Mouse (Mus musculus) intestine, embryonic 16.5 days (tissue): ENCODE results near the gene Slc9b2. TPM values are rescaled to one million over a fixed set of nuclear protein-coding genes. Genes with fewer than 3 reads are reported as not detected.

Experiments used
- ATAC-seq: fragments of 200-750 bp; cut with Nextera tagmentation; 2 replicates; pipeline ENCODE4 v1.8.0; 2017; ENCODE audit warnings: moderate TSS enrichment, moderate library complexity
- H3K27ac ChIP-seq: fragments of 300-500 bp; sonication (generic); 2 replicates; pipeline ENCODE4 v1.5.1; 2014; ENCODE audit warnings: mild to moderate bottlenecking, low read length
- H3K27me3 ChIP-seq: fragments of 300-500 bp; sonication (generic); replicated peaks from 2 replicates; pipeline ENCODE4 v1.6.1; 2014; ENCODE audit warnings: low read length, control low read depth, mixed read lengths; ENCODE audit not compliant: control insufficient read depth, insufficient read depth
- H3K36me3 ChIP-seq: fragments of 300-500 bp; sonication (generic); 2 replicates; pipeline ENCODE4 v1.6.1; 2014; ENCODE audit warnings: low read length, control low read depth; ENCODE audit not compliant: control insufficient read depth, insufficient read depth
- H3K4me1 ChIP-seq: fragments of 300-500 bp; sonication (generic); 2 replicates; pipeline ENCODE4 v1.6.1; 2014; ENCODE audit warnings: low read length, control low read depth, mixed read lengths; ENCODE audit not compliant: control insufficient read depth, insufficient read depth
- H3K4me2 ChIP-seq: fragments of 300-500 bp; sonication (generic); 2 replicates; pipeline ENCODE4 v1.6.1; 2014; ENCODE audit warnings: low read depth, low read length, control low read depth
- H3K4me3 ChIP-seq: fragments of 300-500 bp; sonication (generic); 2 replicates; pipeline ENCODE4 v1.5.1; 2014; ENCODE audit warnings: mild to moderate bottlenecking, low read length
- H3K9ac ChIP-seq: fragments of 300-500 bp; sonication (generic); 2 replicates; pipeline ENCODE4 v1.6.1; 2014; ENCODE audit warnings: low read depth, low read length
- H3K9me3 ChIP-seq: fragments of 300-500 bp; sonication (generic); 2 replicates; pipeline ENCODE4 v1.6.1; 2016; ENCODE audit warnings: low read length, control low read depth; ENCODE audit not compliant: control insufficient read depth
- WGBS: fragments of 180-500 bp; shearing (Covaris S2); extraction: QIAGEN DNeasy Blood & Tissue Kit; methylation state at CpG from one replicate; pipeline ENCODE4 v1.1.7; 2014; 5-methylcytosine and 5-hydroxymethylcytosine counted together
- polyA plus RNA-seq: library from polyadenylated mRNA; unstranded; fragments of >200 nt; fragmentation: Nextera tagmentation; extraction: Ambion mirVana; gene quantifications from 2 replicates; pipeline ENCODE4 v1.2.1, GENCODE M21; 2015

The Slc9b2 gene
- polyA plus RNA-seq, 1 experiment from 2014 or later = 1.2 TPM

DNA sequence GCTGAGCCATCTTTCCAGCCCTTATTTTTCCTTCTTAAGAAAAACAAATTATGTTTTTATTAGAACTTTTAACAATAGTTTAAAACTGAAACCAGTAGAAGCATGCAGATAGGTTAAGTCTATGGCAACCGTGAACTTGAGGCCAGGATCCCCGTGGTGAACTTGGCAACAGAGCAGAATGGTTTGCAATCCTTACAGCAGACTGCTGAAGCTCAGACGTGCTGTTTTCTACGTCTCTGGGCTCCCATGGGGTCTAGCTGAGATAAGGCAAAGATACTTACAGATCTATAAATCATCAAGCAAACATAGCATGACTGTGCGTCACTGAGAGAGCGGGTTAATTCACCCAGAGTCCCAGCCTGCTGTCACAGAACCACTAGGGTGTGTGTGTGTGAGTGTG is 7.4 kb upstream of the Slc9b2 start:
- Histone ChIP-seq H3K27ac (no peak overlapping the region), H3K9ac (no peak overlapping the region), H3K4me2 (no peak overlapping the region), H3K9me3 (no peaks in the 10 kb centered on the region), H3K4me3 (no peak overlapping the region), H3K4me1 (no peaks in the 10 kb centered on the region), H3K36me3 (no peaks in the 10 kb centered on the region), H3K27me3 (no peaks in the 10 kb centered on the region)
- ATAC-seq = no peak
- WGBS = 43% methylated on average over 6 of the region's 6 CpGs

DNA sequence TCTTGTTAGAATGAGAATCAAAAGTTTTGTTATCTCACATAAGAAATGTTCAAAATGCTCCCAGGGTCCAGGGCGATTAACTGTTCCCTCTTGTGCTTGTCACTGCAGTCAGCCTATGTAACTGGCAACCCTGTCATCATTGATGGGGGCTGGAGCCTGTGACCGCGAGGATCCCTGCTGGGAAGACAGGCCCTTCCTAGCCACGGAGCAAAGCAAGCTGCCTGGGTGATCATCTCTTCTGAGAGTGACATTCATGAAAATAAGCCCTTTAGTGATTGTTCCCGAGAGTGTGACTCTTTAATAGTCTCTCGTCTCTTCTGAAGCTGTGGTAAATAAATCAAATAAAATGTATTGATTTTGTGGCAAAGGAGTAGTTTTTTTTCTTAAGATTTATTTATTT is 3.4 kb upstream of the Slc9b2 start:
- 45% methylated on average over 6 of the region's 6 CpGs for WGBS
- no peak overlapping the region for H3K4me3 ChIP-seq
- no peak for ATAC-seq
- no peak overlapping the region for H3K4me2 ChIP-seq
- no peak overlapping the region for H3K9ac ChIP-seq
- no peaks in the 10 kb centered on the region for H3K36me3 ChIP-seq
- no peaks in the 10 kb centered on the region for H3K27me3 ChIP-seq
- no peaks in the 10 kb centered on the region for H3K9me3 ChIP-seq
- no peak overlapping the region for H3K27ac ChIP-seq
- H3K4me1 ChIP-seq = no peaks in the 10 kb centered on the region; the same call in 1 of the 2 replicates

GRCm38 (mm10) chr3:135304566-135304965 is 2.9 kb upstream of the Slc9b2 start:
- no peak for ATAC-seq
- Histone ChIP-seq H3K9ac (no peak overlapping the region), H3K4me3 (no peak overlapping the region), H3K27ac (no peak overlapping the region), H3K36me3 (no peaks in the 10 kb centered on the region), H3K9me3 (no peaks in the 10 kb centered on the region), H3K4me2 (no peak overlapping the region), H3K27me3 (no peaks in the 10 kb centered on the region), H3K4me1 (no peaks in the 10 kb centered on the region; the same call in 1 of the 2 replicates)
- 36% methylated on average over 9 of the region's 9 CpGs for WGBS

DNA sequence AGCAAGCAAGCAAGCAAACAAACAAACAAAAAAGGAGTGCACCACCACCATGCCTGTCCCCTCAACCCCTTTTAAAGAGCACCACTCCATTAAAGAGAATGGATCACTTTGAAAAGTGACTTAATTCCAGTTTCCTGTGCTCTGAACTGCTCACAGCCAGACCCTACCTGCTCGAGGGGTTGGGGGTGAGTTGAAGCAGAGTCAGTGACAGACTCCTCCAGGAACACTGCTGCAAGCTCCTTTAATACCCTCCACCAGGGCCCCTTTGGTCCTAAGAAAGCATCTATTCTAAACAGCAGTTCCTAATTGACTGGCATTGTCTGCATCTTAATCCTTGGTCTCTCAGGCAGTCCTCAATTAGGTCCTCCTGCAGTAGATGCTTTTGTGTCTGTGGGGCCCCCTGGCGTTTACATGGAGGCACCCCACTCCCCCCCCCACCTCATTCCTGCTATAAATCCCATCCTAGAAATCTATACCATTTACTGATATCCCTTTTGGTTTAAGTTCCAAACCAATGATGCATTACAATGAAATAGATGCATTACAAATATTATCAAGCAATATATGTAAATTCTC is 5.5 kb downstream of the Slc9b2 start:
- WGBS = 42% methylated on average over 2 of the region's 2 CpGs
- Histone ChIP-seq H3K27ac (no peak overlapping the region), H3K9ac (no peak overlapping the region), H3K4me2 (no peak overlapping the region), H3K27me3 (no peaks in the 10 kb centered on the region), H3K36me3 (no peaks in the 10 kb centered on the region), H3K4me1 (no peaks in the 10 kb centered on the region; the same call in 1 of the 2 replicates), H3K4me3 (no peak overlapping the region), H3K9me3 (no peaks in the 10 kb centered on the region; the same call in 1 of the 2 replicates)
- ATAC-seq = no peak

DNA sequence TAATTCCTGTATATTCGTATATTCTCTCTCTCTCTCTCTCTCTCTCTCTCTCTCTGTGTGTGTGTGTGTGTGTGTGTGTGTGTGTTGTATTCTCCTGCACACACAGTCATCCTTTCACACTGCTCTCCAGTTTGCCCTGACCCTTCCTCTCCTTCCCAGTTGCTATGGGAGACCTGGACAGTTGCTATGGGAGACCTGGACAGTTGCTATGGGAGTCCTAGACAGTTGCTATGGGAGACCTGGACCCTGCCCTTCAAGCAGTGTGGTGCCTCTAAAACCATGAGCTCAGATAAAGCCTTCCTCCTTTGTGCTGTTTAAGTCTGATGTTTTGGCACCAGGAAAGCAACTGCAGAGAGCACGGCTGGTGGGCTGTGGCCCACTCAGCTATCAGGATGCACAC is 6.2 kb downstream of the Slc9b2 start:
- no peak overlapping the region for H3K9ac ChIP-seq
- H3K36me3 ChIP-seq = no peaks in the 10 kb centered on the region
- H3K27me3 ChIP-seq = no peaks in the 10 kb centered on the region
- H3K9me3 ChIP-seq = no peaks in the 10 kb centered on the region; the same call in 1 of the 2 replicates
- ATAC-seq = no peak
- no peak overlapping the region for H3K4me2 ChIP-seq
- no peaks in the 10 kb centered on the region for H3K4me1 ChIP-seq
- no peak overlapping the region for H3K4me3 ChIP-seq
- WGBS = 76% methylated on average over 2 of the region's 2 CpGs
- no peak overlapping the region for H3K27ac ChIP-seq

GRCm38 (mm10) chr3:135314811-135315210 is 7.3 kb downstream of the Slc9b2 start:
- no peaks in the 10 kb centered on the region for H3K4me1 ChIP-seq
- H3K9me3 ChIP-seq = no peaks in the 10 kb centered on the region; the same call in 1 of the 2 replicates
- ATAC-seq = no peak; the same call in 1 of the 2 replicates
- no peak overlapping the region for H3K4me2 ChIP-seq
- 58% methylated on average over 2 of the region's 2 CpGs for WGBS
- H3K36me3 ChIP-seq = no peaks in the 10 kb centered on the region
- H3K27me3 ChIP-seq = no peaks in the 10 kb centered on the region
- H3K9ac ChIP-seq = no peak overlapping the region
- H3K27ac ChIP-seq = no peak overlapping the region
- H3K4me3 ChIP-seq = no peak overlapping the region

GRCm38 (mm10) chr3:135315720-135316425 is 8.4 kb downstream of the Slc9b2 start:
- H3K9me3 ChIP-seq = no peaks in the 10 kb centered on the region; the same call in 1 of the 2 replicates
- H3K4me3 ChIP-seq = no peak overlapping the region
- no peaks in the 10 kb centered on the region for H3K36me3 ChIP-seq
- no peak overlapping the region for H3K27ac ChIP-seq
- no peak overlapping the region for H3K9ac ChIP-seq
- no peak for ATAC-seq
- H3K4me2 ChIP-seq = no peak overlapping the region
- WGBS = 85% methylated on average over 9 of the region's 9 CpGs
- no peaks in the 10 kb centered on the region for H3K4me1 ChIP-seq
- no peaks in the 10 kb centered on the region for H3K27me3 ChIP-seq

DNA sequence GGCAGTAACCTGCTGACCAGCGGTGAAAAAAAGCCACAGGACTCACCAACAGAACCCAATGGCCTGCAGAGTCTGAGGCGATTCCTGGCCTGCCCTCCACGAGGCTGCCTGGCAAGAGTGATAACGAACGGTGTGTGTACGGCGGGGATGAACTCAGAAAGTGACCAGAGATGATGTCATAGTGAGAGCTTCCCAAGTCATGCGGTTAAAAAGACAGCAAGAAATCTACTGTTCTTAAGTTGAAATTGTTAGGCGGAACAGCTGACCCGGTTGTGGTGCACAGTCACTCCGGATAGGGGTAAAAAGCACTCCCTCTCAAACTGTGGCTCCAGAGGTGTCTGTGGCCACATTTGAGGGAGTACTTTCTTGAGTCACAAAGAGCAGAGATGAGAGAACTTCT is 10.8 kb downstream of the Slc9b2 start:
- Histone ChIP-seq H3K4me1 (no peaks in the 10 kb centered on the region), H3K4me2 (no peak overlapping the region), H3K4me3 (no peak overlapping the region), H3K27ac (no peak overlapping the region), H3K27me3 (no peaks in the 10 kb centered on the region), H3K9me3 (no peaks in the 10 kb centered on the region; the same call in 1 of the 2 replicates), H3K36me3 (no peaks in the 10 kb centered on the region), H3K9ac (no peak overlapping the region)
- 83% methylated on average over 11 of the region's 11 CpGs for WGBS
- no peak for ATAC-seq

DNA sequence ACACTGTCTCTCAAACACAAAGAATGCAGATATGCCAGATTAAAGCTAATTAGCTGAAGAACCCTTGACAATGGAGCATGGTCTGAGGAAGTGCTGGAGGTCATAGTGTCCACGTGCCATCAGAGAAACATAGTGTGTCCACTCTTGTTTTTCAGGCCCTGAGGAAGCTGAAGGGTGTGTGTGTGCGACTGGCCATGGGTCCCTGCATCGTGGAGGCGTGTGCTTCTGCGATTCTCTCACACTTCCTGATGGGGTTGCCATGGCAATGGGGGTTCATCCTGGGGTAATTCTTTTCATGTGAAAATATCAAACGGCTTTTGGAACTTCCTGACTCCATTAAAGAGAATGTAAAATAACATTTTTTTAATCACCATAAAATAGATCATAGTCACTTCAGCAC is 16.9 kb downstream of the Slc9b2 start:
- Histone ChIP-seq H3K4me1 (no peaks in the 10 kb centered on the region), H3K9me3 (no peaks in the 10 kb centered on the region), H3K36me3 (no peaks in the 10 kb centered on the region), H3K27me3 (no peaks in the 10 kb centered on the region), H3K9ac (no peak overlapping the region), H3K27ac (no peak overlapping the region), H3K4me2 (no peak overlapping the region), H3K4me3 (no peak overlapping the region)
- no peak for ATAC-seq
- WGBS = 53% methylated on average over 6 of the region's 6 CpGs
